Mouse (Mus musculus) intestine, embryonic 16.5 days (tissue): Measurements from ENCODE around the gene Map3k19. TPM values are rescaled to one million over a fixed set of nuclear protein-coding genes. Genes with fewer than 3 reads are reported as not detected.
A peak's percentile ranks its signal among the peaks of the same experiment; 100 is the strongest.

Source experiments
- ATAC-seq: fragments of 200-750 bp; cut with Nextera tagmentation; 2 replicates; pipeline ENCODE4 v1.8.0; 2017; ENCODE audit warnings: moderate TSS enrichment, moderate library complexity
- H3K27ac ChIP-seq: fragments of 300-500 bp; sonication (generic); 2 replicates; pipeline ENCODE4 v1.5.1; 2014; ENCODE audit warnings: mild to moderate bottlenecking, low read length
- H3K27me3 ChIP-seq: fragments of 300-500 bp; sonication (generic); replicated peaks from 2 replicates; pipeline ENCODE4 v1.6.1; 2014; ENCODE audit warnings: low read length, control low read depth, mixed read lengths; ENCODE audit not compliant: control insufficient read depth, insufficient read depth
- H3K36me3 ChIP-seq: fragments of 300-500 bp; sonication (generic); 2 replicates; pipeline ENCODE4 v1.6.1; 2014; ENCODE audit warnings: low read length, control low read depth; ENCODE audit not compliant: control insufficient read depth, insufficient read depth
- H3K4me1 ChIP-seq: fragments of 300-500 bp; sonication (generic); 2 replicates; pipeline ENCODE4 v1.6.1; 2014; ENCODE audit warnings: low read length, control low read depth, mixed read lengths; ENCODE audit not compliant: control insufficient read depth, insufficient read depth
- H3K4me2 ChIP-seq: fragments of 300-500 bp; sonication (generic); 2 replicates; pipeline ENCODE4 v1.6.1; 2014; ENCODE audit warnings: low read depth, low read length, control low read depth
- H3K4me3 ChIP-seq: fragments of 300-500 bp; sonication (generic); 2 replicates; pipeline ENCODE4 v1.5.1; 2014; ENCODE audit warnings: mild to moderate bottlenecking, low read length
- H3K9ac ChIP-seq: fragments of 300-500 bp; sonication (generic); 2 replicates; pipeline ENCODE4 v1.6.1; 2014; ENCODE audit warnings: low read depth, low read length
- H3K9me3 ChIP-seq: fragments of 300-500 bp; sonication (generic); 2 replicates; pipeline ENCODE4 v1.6.1; 2016; ENCODE audit warnings: low read length, control low read depth; ENCODE audit not compliant: control insufficient read depth
- WGBS: fragments of 180-500 bp; shearing (Covaris S2); extraction: QIAGEN DNeasy Blood & Tissue Kit; methylation state at CpG from one replicate; pipeline ENCODE4 v1.1.7; 2014; 5-methylcytosine and 5-hydroxymethylcytosine counted together
- polyA plus RNA-seq: library from polyadenylated mRNA; unstranded; fragments of >200 nt; fragmentation: Nextera tagmentation; extraction: Ambion mirVana; gene quantifications from 2 replicates; pipeline ENCODE4 v1.2.1, GENCODE M21; 2015

Gene Map3k19
- polyA plus RNA-seq, 1 experiment from 2014 or later: not detected

DNA sequence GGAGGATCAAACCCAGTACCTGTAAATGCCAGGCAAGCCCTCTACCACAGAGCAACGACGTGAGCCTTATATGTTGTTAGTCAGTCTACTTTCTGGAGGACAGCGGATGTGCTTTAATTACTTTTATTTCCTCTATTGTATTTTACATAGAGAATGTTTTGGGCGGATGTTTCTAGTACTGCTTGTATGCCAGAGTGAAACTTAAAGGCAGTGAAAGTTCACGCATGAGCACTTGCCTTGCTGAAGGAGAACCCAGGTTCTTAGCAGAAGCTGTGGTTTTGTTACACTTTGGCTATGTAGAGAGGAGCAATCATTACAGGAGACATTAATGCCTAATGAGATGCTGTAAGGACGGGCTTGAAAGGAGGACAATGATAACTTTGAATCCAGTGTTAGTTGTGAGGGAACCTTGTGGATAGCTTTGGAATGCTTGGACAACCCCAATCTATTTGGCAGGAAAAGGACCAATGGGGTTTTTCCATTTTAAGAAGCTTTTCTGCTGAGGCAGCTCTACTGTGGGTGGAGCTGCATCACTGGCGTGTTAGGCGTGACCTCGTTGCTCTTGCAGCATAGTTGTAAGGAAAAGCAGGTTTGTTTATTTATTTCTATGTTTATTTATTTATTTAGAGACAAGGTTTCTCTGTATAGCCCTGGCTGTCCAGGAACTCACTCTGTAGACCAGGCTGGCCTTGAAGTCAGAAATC is 4.3 kb upstream of the Map3k19 start:
- 80% methylated on average over 9 of the region's 9 CpGs for WGBS
- Histone ChIP-seq H3K27ac (no peak overlapping the region), H3K4me1 (no peaks in the 10 kb centered on the region), H3K4me3 (no peak overlapping the region), H3K9ac (no peak overlapping the region), H3K9me3 (no peaks in the 10 kb centered on the region), H3K36me3 (no peaks in the 10 kb centered on the region), H3K27me3 (no peaks in the 10 kb centered on the region), H3K4me2 (no peak overlapping the region)
- no peak for ATAC-seq

DNA sequence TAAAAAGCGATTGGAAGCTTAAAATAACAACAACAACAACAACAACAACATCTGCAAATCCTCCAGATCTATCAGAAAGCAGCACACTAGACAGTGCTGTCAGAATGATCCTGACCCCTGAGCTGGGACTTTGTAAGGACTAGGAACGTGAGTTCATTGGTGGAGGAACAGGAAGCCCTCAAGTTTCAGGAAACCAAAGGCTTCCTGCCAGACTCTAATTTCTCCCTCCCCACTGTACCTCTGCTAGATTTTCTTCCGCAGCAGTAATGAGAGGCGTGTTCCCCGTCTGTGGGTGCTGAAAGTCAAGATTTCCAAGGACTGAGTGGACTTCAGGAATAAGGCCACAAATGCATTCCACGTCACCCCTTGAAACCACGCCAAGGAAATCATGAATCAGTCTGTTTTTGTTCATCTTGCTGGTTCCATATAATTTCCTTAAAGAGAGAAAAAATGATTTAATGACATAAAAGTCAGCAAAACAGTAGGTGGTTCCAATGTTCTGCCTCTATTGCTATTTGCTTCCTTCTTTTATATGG is 4.7 kb downstream of the Map3k19 start:
- no peak for ATAC-seq
- Histone ChIP-seq H3K9ac (no peak overlapping the region), H3K27ac (no peak overlapping the region), H3K36me3 (no peaks in the 10 kb centered on the region), H3K4me2 (no peak overlapping the region), H3K9me3 (peaks cover 7% of the 10 kb centered on the region), H3K4me1 (no peaks in the 10 kb centered on the region), H3K4me3 (no peak overlapping the region), H3K27me3 (no peaks in the 10 kb centered on the region)
- 74% methylated on average over 7 of the region's 7 CpGs for WGBS

DNA sequence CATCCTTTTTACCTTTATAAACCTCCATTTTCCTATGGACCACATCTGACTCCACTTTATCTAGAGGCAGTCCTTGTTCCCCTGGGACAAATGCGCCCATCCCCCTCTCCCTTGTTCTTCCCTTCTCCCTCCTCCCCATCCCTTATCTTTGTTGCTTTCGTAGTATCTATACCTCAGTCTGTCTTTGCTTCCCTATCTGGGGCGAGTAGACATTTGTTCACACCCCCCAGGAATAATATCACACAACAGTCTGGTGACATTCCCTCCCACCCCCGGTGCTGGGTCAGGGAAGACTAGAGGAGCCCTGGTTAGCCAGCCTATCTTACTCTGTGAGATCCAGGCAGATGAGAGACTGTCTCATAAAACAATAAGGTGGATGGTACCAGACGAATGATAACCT is 9.4 kb downstream of the Map3k19 start:
- no peak for ATAC-seq
- Histone ChIP-seq H3K4me3 (no peak overlapping the region), H3K27me3 (no peaks in the 10 kb centered on the region), H3K4me1 (no peaks in the 10 kb centered on the region), H3K4me2 (no peak overlapping the region), H3K27ac (no peak overlapping the region), H3K36me3 (no peaks in the 10 kb centered on the region), H3K9me3 (no peaks in the 10 kb centered on the region), H3K9ac (no peak overlapping the region)
- WGBS: 80% methylated on average over 5 of the region's 5 CpGs

DNA sequence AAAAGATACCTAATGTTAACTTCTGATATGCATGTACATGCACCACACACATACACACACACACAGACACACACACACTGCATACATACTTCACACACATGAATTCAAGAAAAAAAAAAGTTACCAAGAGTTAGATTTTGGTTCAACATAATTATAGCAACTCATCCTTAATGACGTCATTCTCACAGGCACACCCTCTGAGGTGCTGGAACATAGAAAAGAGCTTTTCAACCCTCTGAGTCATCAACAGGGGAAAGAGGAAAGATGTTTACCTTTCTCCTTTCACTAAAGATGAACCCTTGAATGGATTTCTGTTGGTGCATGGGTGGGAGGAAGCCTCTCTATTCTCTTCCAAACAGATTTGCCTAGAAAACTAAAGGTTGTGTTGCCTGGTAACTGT is 16.2 kb downstream of the Map3k19 start:
- Histone ChIP-seq H3K9me3 (no peaks in the 10 kb centered on the region), H3K27me3 (no peaks in the 10 kb centered on the region), H3K4me1 (no peaks in the 10 kb centered on the region), H3K9ac (no peak overlapping the region), H3K27ac (no peak overlapping the region), H3K4me3 (no peak overlapping the region), H3K4me2 (no peak overlapping the region), H3K36me3 (no peaks in the 10 kb centered on the region)
- ATAC-seq: no peak
- 60% methylated on average over 1 of the region's 1 CpGs for WGBS

DNA sequence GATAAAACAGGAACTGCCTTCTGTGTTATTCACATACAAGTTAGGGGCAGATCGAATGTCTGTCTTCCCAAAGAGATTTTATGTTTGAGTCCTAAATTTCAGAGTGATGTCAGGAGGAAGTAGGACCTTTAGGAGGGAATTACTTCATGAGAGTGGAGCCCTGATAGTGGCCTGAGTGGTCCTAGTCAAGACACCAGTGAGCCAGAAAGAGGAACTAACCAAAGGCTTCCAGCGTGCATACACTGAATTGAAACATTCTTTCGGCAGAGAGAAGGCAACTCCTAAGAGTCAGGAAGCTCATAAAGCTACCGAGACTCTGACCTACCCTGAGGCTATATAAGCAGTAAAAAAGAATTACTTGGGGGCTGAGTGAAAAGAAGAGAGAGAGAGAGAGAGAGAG is 18.2 kb downstream of the Map3k19 start:
- 67% methylated on average over 4 of the region's 4 CpGs for WGBS
- H3K4me2 ChIP-seq: no peak overlapping the region
- no peak overlapping the region for H3K9ac ChIP-seq

DNA sequence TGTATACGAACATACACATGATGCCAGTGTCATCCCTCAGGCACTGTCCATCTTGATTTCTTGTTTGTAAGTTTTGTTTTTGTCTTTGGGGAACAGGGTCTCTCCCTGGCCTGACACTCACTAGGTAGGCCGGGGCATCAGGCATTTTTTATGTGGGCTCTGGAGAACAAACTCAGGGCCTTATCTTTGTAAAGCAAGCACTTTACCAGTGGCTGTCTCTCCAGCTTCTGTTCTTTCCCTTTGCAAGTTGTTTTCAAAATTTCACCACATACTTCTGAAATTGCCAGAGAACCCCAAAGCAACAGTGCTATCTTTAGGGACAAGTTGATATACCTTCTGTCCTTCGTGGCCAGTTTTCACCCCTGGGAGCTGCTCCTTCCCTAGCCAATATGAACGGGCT is 20.6 kb downstream of the Map3k19 start:
- no peak overlapping the region for H3K4me3 ChIP-seq
- no peaks in the 10 kb centered on the region for H3K4me1 ChIP-seq
- no peak for ATAC-seq
- H3K4me2 ChIP-seq: no peak overlapping the region
- H3K27me3 ChIP-seq: no peaks in the 10 kb centered on the region
- WGBS: 65% methylated on average over 4 of the region's 4 CpGs
- no peak overlapping the region for H3K9ac ChIP-seq
- no peaks in the 10 kb centered on the region for H3K9me3 ChIP-seq
- no peaks in the 10 kb centered on the region for H3K36me3 ChIP-seq
- no peak overlapping the region for H3K27ac ChIP-seq

More for the DNA sequence above, 18.2 kb downstream of the Map3k19 start:
- no peaks in the 10 kb centered on the region for H3K36me3 ChIP-seq
- no peaks in the 10 kb centered on the region for H3K27me3 ChIP-seq
- H3K27ac ChIP-seq: no peak overlapping the region
- H3K4me1 ChIP-seq: no peaks in the 10 kb centered on the region
- H3K4me3 ChIP-seq: no peak overlapping the region
- ATAC-seq: no peak
- H3K9me3 ChIP-seq: no peaks in the 10 kb centered on the region

DNA sequence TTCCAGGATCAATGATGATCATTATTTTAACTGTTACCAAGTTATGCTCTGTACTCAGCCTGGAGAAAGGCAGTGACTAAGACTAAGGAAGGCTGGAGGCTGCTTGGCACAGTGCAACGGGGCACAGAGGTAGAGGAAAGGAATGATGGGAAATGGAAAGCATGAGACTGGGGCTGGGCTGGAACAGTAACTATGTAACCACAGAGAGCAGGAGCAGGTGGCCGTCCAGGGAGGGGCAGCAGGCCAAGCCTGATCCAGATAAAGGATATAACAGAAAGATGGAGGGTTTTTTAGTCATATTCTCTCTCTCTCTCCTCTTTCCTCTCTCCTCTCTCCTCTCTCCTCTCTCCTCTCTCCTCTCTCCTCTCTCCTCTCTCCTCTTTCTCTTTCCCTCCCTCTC is 21.1 kb downstream of the Map3k19 start:
- no peaks in the 10 kb centered on the region for H3K4me1 ChIP-seq
- no peak overlapping the region for H3K4me2 ChIP-seq
- WGBS: 42% methylated on average over 2 of the region's 2 CpGs
- no peaks in the 10 kb centered on the region for H3K9me3 ChIP-seq
- no peaks in the 10 kb centered on the region for H3K27me3 ChIP-seq
- H3K9ac ChIP-seq: no peak overlapping the region
- no peak for ATAC-seq
- no peak overlapping the region for H3K4me3 ChIP-seq
- no peaks in the 10 kb centered on the region for H3K36me3 ChIP-seq
- no peak overlapping the region for H3K27ac ChIP-seq

DNA sequence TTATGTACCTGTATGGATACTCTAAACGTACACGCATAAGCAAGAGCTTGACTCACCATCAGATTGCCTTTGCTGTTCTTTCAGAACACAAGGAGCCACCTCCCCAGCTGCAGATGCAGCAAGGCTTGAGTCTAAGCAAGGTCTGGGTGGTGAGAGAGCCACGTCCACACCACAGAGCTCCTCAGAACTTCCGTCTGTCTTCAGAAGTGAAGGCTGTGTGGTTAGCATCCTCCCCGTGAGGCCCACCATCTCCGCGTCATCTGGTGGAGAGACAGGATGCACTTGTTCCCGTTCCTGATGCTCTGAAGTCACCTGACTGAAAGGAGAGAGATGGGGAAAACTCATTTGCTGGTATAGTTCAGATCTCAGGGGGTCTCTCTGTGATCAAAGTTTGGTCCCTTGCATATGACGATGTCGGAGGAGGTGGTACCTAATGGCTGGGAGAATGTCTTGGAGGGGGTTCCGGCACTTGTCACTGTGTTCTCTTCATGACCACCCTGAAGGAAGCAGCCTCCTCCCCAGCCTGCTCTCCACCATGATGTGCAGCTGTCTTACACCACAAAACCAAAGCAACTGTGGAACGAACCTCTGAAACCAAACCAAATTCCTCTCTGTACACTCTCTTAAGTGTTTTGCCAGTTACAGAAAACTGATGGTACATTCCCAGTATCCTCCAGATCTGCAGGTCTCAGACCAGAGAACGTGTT is 24.5 kb downstream of the Map3k19 start:
- Histone ChIP-seq H3K4me2 (no peak overlapping the region), H3K27ac (no peak overlapping the region), H3K9me3 (no peaks in the 10 kb centered on the region), H3K9ac (no peak overlapping the region), H3K36me3 (no peaks in the 10 kb centered on the region), H3K4me3 (no peak overlapping the region), H3K4me1 (no peaks in the 10 kb centered on the region), H3K27me3 (no peaks in the 10 kb centered on the region)
- no peak for ATAC-seq
- 86% methylated on average over 13 of the region's 13 CpGs for WGBS

DNA sequence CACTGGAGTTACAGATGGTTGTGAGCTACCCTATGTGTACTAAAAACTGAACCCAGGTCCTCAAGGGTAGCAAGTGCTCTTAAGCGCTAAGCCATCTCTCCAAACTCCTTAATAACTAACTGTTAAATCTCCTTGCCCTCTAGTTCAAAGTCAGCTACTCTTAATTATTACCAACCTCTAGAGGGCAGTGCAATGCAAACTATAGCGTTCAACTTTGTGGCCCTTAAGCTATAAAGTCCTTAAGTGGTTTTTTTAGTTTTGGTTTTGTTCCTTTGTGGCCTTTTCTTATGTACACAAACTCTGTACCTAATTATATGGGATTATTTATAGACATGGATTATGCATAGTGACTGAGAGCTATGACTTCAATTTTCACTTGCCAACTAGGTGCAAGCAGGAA is 27.5 kb downstream of the Map3k19 start:
- Histone ChIP-seq H3K9ac (no peak overlapping the region), H3K27ac (no peak overlapping the region), H3K27me3 (no peaks in the 10 kb centered on the region), H3K4me2 (no peak overlapping the region), H3K4me1 (no peaks in the 10 kb centered on the region), H3K4me3 (no peak overlapping the region), H3K9me3 (no peaks in the 10 kb centered on the region), H3K36me3 (no peaks in the 10 kb centered on the region)
- peak; percentile 52; the same call in 1 of the 2 replicates for ATAC-seq
- WGBS: 17% methylated on average over 2 of the region's 2 CpGs
